Mouse (Mus musculus) thymus, postnatal 0 days (tissue): ENCODE data around the gene Traf5. TPM values are rescaled to one million over a fixed set of nuclear protein-coding genes. Genes with fewer than 3 reads are reported as not detected.

Experiments
- DNase-seq: peaks from one replicate; pipeline ENCODE4 v3.0.0-alpha.2; 2015; ENCODE audit warnings: low spot score
- polyA plus RNA-seq: library from polyadenylated mRNA; unstranded; fragments of >200 nt; fragmentation: Nextera tagmentation; extraction: Ambion mirVana; gene quantifications from 2 replicates; pipeline ENCODE4 v1.2.1, GENCODE M21; 2015

Traf5 gene
- polyA plus RNA-seq, 1 experiment from 2014 or later: 15.0 TPM

DNA sequence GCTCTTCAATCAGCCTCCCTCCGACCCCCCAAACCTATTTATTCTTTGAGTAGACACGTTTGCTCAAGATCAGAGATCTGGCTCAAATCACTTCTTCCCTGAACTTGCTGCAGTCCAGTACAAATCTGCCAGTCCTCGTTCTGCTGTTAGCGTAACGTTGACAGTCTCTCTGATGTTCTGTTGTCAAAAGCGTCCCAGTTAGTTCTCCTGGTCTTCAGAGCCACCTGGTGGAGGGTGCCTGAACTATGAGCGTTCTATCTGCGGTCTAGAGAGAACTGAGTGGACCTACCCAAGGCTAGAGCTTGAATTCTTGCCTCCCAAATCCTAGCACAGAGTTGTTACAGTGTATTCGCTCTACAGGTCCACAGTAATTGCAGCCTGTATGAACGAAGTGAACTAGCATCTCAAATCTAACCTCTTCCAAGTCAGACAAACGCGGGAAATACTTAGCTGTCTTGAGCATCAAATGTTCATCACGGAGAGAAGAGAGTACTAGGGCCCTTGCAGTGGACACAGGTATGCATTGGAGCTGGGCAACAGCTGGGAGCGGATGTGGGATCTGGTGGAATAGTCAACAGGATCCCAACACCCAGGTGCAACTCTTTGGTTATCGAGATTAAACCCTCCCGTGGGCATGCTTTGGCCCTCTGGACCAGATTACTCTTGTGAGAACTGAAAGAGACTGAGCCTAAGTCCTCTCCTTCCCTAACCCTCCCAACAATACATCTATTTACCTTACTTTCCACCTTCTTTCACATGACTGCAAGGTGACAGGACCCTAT, 711 bp upstream of the Traf5 start:
- DNase-seq: peak; percentile 85

DNA sequence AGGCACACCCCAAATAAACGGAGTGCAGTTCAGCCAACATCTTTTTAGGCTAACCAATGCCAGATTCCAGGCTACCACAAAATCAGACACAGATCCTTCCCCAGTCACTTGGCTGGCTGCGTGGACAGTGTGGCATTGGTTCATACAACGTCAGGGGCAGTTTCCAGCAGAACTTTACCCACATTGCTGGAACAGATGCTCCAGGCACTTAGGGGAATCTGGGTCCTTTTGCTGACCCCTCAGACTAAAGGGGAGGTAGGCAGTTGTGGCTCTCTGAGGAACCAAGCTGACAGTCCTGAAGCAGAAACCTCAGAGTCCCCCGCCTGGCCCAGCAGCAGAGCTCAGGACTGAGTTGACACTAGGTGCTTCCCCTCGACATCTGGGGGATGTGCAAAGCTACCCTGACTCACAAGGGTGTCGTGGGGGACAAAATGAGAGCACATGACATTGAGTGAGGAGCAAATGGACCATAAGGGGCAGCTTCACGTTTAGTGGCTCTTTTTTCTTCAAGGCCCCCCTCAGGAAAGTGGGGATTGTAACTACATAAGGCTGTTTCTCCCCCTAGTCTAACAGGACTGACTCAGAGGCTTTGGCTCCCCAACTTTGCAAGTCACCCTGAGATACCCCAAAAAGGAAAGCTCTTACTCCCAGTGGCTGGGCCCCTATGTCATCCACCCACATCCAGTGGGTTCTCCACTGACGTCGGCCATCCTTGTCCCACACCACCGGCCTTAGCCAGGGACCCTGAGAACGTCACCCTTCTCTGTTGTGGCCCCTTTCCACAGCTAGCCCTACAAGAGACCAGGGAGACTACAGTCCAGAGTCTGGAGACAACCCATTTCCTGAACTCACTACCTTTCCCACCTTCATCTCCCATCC, 1.4 kb downstream of the Traf5 start:
- DNase-seq: no peak

DNA sequence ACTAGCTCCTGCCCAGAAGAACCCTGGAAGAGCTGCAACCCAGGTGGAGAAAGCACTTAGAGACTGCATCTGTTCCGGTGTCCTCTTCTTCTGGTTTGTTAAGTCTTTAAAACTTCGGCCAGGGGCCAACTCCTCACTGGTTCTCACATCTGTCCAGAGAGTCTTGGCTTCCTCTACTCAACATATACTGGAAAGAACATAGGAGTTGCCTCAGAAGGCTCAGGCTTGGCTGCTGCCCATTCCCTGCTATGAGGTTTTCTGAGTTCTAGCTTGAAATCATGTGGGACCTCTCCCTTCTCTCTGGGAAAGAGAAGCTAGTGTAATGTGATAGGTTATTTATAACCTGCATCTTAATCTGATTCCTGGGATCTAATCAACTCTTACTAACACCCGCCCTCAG, 2.1 kb downstream of the Traf5 start:
- no peak for DNase-seq

DNA sequence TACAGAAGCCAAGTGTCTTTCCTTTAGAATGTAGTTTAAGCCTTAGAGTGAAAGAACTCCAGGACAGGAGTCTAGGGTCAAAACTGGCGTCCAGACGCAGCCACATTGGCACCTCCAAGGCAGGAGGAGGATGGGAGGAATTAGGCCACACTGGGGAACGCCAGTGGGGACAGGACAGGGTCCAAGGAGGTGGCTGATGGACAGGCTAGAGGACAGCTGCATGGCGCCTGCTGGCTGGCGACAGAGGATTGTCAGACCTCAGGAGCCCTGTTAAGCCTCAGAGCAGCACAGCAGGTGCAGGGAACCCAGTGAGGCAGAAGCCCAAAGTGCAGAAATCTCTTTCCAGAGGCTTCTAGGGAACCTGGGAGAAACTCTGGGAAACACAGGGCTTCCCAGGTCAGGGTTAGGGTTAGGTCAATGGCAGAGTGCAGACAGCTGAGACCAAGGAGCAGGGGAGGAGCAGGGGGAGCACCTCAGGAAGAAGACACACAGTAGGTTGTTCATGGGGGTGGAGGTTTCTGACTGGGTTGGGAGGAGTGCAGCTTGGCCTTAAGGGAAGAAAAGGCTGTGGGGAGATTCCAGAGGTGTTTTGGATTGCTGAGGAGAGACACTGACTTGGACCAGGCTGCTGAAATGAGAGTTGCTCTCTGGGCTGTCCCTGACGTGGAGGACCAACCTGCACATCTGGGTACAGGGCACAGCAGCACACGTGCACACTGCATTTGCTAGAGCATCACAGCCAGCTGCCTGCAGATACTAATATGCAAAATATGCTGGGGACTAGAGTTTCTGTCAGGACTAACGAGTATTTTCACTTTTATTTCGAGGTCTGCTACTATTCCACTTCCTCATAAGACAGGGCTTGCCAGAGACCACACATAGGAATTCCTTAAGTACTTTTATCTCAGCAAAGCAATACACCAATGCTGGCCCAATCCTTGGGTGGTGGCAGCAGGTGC, 2.9 kb downstream of the Traf5 start:
- DNase-seq: no peak

DNA sequence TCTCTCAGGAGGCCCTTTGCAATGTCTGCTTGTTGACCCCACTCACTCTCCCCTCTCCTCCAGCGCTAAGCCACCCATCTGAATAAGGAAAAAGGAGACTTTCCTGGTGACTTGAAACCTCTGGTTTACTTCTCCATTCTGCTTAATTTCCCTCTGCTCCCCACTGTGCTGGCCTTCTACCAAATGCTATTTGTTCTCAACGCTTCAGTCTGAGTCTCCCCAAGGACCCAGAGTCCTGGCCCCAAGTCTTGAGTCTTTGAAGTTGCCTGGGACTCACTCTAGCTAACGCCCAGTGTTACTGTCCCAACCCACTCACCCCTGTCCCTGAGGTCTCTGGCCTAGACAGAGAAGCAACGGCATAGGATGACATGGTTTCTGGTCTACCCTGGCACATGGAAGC, 4.3 kb downstream of the Traf5 start:
- DNase-seq: no peak

DNA sequence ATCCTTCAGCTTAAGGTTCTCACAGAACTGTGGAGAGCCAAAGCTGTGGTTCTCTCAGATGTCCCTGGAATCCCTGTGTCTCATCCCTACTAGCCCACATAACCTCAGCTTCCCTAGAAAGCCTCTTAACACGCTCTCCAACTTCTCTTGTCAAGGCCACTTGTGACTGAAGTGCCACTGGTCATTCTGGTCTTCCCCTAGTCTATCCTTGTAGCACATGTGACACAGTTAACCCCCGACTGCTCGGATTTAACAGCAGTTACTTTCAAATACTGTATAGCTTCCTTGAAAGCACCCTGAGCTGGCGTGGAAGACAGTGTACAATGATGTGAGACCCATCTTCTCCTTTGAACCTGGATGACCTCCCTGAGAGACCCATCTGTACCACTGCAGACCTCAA, 5.3 kb downstream of the Traf5 start:
- no peak for DNase-seq

DNA sequence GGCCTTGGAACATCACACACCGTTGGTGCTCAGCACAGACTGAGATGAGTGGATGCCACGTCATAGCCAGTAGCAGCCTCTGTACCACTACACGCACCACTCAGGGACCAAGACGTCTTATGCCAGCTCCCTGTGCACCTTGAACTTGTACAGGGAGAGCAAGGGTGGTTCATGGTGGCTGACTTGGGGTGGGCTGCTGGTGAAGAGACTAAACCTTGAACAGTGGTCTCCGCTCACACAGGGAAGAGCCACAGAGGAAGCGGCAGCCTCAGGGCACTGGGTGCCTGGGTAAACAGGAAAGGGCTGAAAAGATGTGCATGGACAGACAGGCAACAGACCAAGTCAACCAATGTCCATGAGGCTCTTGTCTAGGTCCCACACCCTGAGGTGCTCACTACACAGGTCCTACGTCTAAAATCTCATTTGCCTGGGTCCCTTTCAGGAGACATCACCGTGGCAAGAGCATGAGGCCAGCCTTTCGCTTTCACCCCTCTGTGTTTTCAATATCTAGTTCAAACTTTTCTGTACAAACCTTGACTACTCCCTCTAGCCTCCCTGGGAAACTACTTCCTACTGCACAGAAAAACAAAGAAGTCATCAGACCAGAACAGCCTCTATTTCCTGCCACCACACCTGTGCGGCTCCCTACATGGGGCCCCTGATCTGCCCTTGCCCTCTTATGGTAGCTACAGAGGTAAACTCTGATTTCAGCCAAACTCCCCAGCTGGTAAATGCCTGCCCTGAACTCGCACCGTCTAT, 5.9 kb downstream of the Traf5 start:
- peak; percentile 72 for DNase-seq

DNA sequence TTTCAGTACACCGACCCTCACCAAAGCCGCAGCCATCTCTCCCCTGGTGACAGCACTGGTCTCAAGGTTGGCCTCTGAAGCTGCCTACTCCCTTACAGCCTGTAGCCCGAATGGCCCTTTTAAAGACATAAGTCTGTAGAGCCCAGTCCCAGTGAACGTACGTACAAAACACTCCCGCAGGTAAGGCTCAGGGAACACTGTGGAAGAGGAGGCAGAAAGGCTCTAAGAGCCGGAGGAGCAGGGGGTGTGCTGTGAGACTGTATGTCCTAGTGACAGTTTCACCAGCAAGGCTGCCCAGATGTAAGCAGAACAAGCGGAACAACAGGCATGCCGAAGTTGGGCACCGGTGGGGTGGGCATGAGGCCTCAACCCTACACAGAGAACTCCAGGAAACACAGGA, 7.1 kb downstream of the Traf5 start:
- DNase-seq: no peak

DNA sequence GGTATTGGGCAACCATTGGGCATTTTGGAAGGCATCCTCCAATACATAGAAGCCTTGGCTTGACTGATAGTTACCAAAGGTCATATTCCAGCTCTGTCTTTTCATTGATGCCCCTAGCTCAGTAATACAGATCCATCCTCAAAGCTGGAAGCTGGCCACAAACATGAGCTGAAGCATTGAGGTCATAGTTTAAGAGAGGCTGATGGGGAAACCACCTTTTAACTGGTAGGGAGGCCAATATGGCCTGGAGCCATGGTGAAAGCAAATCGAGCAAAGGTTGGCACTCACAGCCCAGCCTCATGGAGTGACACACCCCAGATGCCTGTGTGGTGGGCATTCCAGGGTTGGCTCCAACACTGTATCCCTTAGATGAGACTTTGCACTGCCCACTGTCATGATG, 9.7 kb downstream of the Traf5 start:
- DNase-seq: no peak

DNA sequence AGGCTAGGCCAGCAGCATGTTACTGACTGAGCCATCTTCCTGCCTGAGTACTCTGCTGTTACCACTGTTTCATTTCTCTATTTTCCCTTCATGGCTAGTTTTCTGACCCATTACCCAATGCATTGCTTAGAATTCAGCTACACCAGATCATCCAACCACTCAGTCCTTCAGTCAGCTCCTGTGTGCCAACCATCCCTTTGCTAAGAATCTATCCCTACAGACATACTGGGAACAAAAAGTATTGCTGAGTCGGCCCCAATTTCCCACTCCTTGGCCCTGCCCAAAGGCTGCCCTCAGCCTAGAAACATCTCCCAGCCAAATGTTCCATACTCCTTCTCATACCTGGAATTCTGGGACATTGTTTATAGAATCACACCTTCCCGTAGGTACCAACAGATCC, 11.2 kb downstream of the Traf5 start:
- no peak for DNase-seq

DNA sequence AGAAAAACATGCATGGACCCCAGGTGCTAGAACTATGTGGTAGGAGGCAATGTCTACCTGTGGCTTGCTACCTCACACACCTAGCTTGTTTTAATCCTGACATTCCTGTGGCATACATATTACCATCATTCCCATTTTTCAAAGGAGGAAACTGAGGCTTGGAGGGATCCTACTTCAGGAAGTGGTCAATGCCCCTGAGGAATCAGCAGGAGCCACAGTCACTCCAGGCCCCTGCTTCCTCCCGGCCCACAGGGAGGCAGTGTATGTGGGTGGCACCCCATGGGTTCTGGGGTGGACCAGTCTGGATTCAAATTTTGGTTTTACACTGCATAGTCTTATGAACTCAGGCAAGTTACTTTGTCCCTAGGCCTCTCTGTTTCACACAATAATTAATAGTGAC, 13.2 kb downstream of the Traf5 start:
- no peak for DNase-seq

DNA sequence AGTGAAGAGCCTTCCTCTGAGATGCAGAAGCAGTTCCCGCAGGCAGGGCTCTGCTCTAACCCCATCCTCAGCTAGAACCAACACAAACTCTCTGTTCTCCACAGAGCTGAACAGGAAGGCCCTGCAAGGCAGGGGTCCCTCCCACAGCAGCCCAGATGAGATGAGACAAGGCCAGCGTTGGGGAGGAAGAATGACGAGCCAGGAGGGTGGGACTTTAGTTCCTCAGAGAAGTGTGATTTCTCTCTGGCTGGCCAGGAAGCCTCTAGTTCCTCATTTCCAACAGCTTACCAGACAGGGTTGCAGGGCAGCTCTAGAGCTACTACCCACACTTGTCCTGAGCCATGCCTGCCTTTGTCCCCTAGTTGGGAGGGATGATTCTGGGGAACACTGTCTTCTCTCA, 14.0 kb downstream of the Traf5 start:
- peak; percentile 63 for DNase-seq

DNA sequence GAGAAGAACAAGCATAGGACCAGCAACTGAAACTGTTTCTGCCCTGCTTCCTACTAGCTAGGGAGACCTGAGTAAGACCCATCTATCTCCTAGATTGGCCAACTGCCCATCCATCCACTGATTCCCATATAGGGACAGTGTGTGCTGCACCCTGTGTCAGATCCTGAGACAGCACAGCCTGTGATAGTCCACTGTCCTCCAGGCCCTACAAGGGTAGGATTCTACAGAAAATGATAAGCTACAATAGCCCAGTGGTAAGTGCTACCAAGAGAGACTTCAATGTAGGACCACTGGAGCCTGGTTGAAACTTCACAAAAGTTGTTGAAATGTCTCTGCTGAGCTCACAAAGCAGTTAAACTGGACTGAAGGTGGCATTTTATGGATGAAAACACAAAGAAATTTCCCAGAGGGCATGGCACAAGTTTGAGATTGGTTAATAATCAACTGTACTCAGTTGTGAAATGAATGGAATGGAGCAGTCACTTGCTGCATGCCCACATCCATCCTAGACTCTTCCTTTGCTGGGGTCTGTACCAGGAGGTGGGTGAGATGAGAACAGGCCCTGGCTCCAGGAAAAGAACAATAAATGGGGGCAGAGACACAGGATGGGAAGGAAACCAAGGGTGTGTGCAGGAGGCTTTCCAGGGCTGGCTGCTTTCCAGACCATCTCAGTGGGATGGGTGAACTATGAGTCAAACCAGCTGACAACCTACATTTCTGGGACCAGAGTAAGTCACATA, 15.4 kb downstream of the Traf5 start:
- DNase-seq: no peak

DNA sequence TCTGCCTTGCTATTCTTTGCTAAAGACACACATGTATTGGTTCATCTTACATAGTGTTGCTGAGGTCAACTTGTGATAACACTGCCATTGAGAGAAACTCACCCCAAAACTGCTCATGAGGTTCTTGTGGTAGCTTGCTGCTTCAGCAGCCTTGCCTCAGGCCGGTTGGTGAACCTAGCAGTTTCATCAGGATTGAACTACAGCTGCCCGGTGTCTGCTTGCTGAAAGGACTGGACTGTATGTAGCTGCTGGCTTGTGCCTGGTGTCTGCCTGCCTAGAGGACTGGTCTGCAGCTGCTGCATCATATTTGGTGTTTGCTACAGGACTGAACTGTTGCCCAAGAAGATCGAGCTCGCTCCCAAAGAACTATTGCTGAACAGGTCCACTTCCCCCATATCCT, 16.3 kb downstream of the Traf5 start:
- DNase-seq: no peak

DNA sequence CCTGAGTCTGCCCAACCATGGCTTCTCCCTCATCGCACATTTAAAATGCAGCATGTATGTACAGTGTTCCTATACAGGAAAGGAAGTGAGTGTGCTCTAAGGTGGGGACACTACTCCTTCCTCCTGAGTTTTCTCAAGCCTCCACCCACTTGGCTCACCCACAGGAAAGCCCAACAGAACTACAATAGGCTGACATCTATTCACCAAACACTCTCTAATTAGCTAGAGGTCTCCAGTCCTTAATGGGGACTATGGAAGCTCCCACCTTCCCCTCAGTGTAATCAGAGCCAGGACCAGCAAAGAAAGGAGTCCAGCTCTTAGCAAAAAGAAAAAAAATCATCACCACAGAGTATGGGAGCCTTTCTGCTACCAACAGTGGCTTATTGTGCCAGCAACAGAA, 17.5 kb downstream of the Traf5 start:
- DNase-seq: no peak

DNA sequence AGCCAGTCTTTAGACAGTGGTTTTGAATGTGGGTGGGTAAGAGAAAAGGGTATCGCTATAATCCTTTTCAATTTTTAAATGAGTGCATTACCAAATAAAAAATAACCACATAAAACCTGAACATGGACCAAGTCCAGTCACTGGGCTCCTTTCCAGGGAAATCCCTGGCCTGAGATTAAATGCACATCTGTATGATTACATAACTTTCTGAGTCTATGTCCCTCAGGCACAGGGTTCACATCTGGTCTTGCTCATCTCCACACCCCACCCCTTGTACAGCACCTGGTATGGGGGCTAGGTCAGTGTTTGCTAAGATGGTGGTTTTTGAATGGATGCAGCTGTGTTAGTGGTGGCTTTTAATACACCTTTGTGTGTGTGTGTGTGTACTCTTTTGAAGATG, 19.9 kb downstream of the Traf5 start:
- DNase-seq: no peak

DNA sequence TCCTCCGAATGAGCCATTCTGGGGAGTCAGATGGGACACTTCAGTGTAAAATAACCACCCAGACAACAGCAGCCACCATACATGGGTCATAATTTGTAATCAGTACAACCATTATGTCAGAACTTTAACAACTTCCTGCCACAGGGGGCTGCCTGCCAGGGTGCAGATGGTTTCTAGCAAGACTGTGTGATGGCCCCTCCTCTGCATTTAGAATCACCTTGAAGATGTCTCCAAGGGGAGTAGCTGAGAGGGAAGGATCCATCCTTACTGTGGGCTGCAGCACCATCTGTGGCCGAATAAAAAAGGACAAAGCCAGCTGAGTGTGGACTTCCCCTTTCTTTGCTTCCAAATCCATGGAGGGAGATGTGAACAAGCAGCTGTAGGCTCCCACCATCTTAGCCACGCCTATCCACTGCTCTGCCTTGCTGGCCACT, 21.7 kb downstream of the Traf5 start:
- no peak for DNase-seq

DNA sequence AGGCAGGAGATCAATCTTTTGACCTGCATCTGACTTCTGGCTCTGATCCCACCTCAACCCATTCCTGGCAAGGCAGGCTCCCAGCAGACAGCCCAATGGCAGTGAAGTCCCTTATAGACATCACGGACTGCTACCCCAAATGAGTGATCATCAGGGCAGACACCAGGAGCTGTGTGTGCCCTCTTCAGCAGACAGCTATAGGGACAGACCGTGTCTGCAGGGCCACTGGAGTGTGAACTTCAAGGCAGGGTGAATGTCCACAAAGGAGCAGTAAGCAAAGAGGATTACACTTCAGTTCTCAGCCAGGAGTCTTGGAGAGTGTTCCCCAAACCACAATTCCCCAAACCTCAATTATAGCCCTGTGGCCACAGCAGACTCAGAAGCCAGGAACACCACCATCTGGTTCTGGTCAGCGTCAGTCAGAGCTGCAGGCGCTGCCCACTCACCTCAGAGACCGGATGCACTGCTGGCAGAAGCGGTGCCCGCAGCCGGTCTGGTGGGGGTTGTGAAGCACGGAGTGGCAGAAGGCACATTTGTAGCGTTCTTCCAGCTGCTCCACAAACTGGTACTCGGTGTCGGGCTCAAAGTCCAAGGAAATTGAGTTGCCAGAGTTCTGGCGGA, 22.3 kb downstream of the Traf5 start:
- no peak for DNase-seq

DNA sequence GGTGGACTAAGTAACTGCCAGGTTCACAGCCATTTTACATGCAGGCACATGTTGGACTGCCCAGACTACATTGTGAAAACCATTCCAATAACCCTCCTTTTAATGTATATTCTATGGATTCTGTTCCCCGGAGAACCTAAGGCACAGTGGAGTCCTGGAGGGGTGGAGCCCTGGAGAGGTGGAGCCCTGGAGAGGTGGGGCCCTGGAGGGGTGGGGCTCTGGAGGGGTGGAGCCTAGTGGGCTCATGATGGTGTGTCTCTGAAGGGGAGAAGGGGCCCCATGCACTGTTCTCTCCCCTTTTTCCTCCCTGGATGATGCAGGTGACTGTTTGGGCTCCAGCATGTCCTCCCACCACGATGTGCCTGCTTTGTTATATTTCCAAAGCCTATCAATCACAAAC, 24.2 kb downstream of the Traf5 start:
- no peak for DNase-seq

DNA sequence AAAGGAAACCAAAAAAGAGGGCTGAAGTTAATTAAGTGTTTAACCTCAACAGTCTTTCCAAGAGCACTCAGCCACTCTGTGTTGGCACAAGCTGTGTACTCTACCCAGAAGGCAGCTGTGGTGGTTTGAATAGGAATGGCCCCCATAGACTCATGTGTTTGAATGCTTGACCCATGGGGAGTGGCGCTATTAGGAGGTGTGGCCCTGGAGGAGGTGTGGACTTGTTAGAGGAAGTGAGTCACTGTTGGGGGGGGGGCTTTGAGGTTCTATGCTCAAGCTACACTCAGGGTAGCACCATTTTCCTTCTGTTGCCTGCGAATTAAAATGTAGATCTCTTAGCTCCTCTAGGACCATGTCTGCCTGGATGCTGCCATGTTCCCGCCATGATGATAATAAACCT, 25.4 kb downstream of the Traf5 start:
- DNase-seq: no peak
